24 mouse cellular contexts compared by ENCODE assay signal in genomic region chrX:53255195-53255594, GRCm38 (mm10). TPM values are rescaled to one million over a fixed set of nuclear protein-coding genes. Genes with fewer than 3 reads are reported as not detected.
DNase-seq lines count a peak whose midpoint lies in the region; ATAC-seq and TF ChIP-seq lines count a peak whose summit lies in the region.
"Had no signal": no experiment of that assay in that cellular context is flagged by ENCODE, and none has a peak within 500 bp of the region (broad histone marks: within the 10 kb centered on the region; RNA-seq: fewer than 3 reads in every experiment).

No protein-coding gene starts in this region.

- no peak overlapping the region for H3K4me3 ChIP-seq in heart, adult 2 months
- no peak overlapping the region for H3K4me3 ChIP-seq in liver, adult 2 months (ENCODE audit: insufficient read depth, low read depth, low read length)
- H3K4me3 ChIP-seq in liver, embryonic 12.5 days: no peak overlapping the region
- no peak overlapping the region for H3K4me3 ChIP-seq in E14TG2a.4 (replicated peaks; ENCODE audit: low read length)
- H3K4me3 ChIP-seq: embryonic facial prominence, embryonic 15.5 days; heart, embryonic 13.5 days; hindbrain, embryonic 10.5 days; midbrain, embryonic 13.5 days; neural tube, embryonic 12.5 days had no signal

- no peak overlapping the region for H3K4me2 ChIP-seq in liver, embryonic 12.5 days
- H3K4me2 ChIP-seq: embryonic facial prominence, embryonic 15.5 days; heart, embryonic 13.5 days; midbrain, embryonic 13.5 days; neural tube, embryonic 12.5 days had no signal

- no peak for TF ChIP-seq EP300 in heart, adult 2 months (IDR thresholded peaks at IDR 0.05; ENCODE audit: insufficient read depth, low read depth, low read length)

- peak; percentile 81 for TF ChIP-seq CTCF in heart, adult 2 months (IDR thresholded peaks at IDR 0.05)
- no peak for TF ChIP-seq CTCF in liver, adult 2 months (IDR thresholded peaks at IDR 0.05; ENCODE audit: low read depth, low read length)
- peak; percentile 38 for TF ChIP-seq CTCF in E14TG2a.4 (conservative IDR thresholded peaks at IDR 0.05; ENCODE audit: low read length)

- H3K79me2 ChIP-seq in heart, adult 2 months (replicated peaks; ENCODE audit: control insufficient read depth, insufficient read depth, low read length): no peaks in the 10 kb centered on the region
- no peaks in the 10 kb centered on the region for H3K79me2 ChIP-seq in liver, adult 2 months (ENCODE audit: control insufficient read depth, insufficient read depth, low read length)

- H3K36me3 ChIP-seq in heart, adult 2 months (ENCODE audit: control insufficient read depth, insufficient read depth, low read length): no peaks in the 10 kb centered on the region
- no peaks in the 10 kb centered on the region for H3K36me3 ChIP-seq in liver, adult 2 months (ENCODE audit: control insufficient read depth, insufficient read depth, low read length)
- peaks cover 14% of the 10 kb centered on the region for H3K36me3 ChIP-seq in liver, embryonic 12.5 days
- peaks cover 56% of the 10 kb centered on the region for H3K36me3 ChIP-seq in E14TG2a.4 (ENCODE audit: insufficient read depth, low read length)
- H3K36me3 ChIP-seq: embryonic facial prominence, embryonic 15.5 days; midbrain, embryonic 13.5 days; neural tube, embryonic 12.5 days had no signal

- H3K27ac ChIP-seq in heart, adult 2 months: no peak overlapping the region
- no peak overlapping the region for H3K27ac ChIP-seq in liver, adult 2 months (replicated peaks; ENCODE audit: insufficient read depth, low read depth, low read length)
- H3K27ac ChIP-seq in liver, embryonic 12.5 days: no peak overlapping the region
- H3K27ac ChIP-seq: embryonic facial prominence, embryonic 15.5 days; heart, embryonic 13.5 days; hindbrain, embryonic 10.5 days; midbrain, embryonic 13.5 days; neural tube, embryonic 12.5 days had no signal

- no peak overlapping the region for H3K9ac ChIP-seq in heart, adult 2 months (ENCODE audit: low read depth, low read length)
- no peak overlapping the region for H3K9ac ChIP-seq in liver, adult 2 months (ENCODE audit: low read depth, low read length)
- H3K9ac ChIP-seq in liver, embryonic 12.5 days: no peak overlapping the region
- H3K9ac ChIP-seq: embryonic facial prominence, embryonic 15.5 days; heart, embryonic 13.5 days; midbrain, embryonic 13.5 days; neural tube, embryonic 12.5 days had no signal

- ATAC-seq in liver, embryonic 12.5 days: no peak
- no peak for ATAC-seq in erythroblast, adult 5-6 weeks (replicated peaks; ENCODE audit: low FRiP score, poor library complexity, severe bottlenecking)
- ATAC-seq: forebrain, embryonic 16.5 days; midbrain, embryonic 13.5 days had no signal

- no peak for DNase-seq in heart, adult 2 months
- DNase-seq in heart, adult 8-10 months (ENCODE audit: low spot score): no peak
- peak; percentile 3 for DNase-seq in liver, adult 2 months (ENCODE audit: extremely low read depth, low read depth, low spot score)
- peak; percentile 56 for DNase-seq in 3T3-L1 (ENCODE audit: low read depth, low spot score)
- no peak for DNase-seq in left cerebral cortex, postnatal 36 days (ENCODE audit: low spot score in 2 of 2)
- DNase-seq: adrenal gland, postnatal 14 days; cerebellum, postnatal 14 days; gastrocnemius, postnatal 14 days; kidney, adult 11 months; thymus, postnatal 36 days had no signal

- intact Hi-C loops in heart, adult 2 months (cut with DNase I): loop anchor here (5.0 kb wide), 2 partner anchors 233 to 248 kb away; no protein-coding TSS in a partner anchor
- intact Hi-C loops in left cerebral cortex, postnatal 36 days (cut with DNase I): loop anchor here (5.0 kb wide), 1 partner anchor 248 kb away; no protein-coding TSS in a partner anchor

- H3K27me3 ChIP-seq in heart, adult 2 months (ENCODE audit: control insufficient read depth, insufficient read depth, low read length): no peaks in the 10 kb centered on the region
- no peaks in the 10 kb centered on the region for H3K27me3 ChIP-seq in liver, adult 2 months (ENCODE audit: control insufficient read depth, insufficient read depth, low read length)
- H3K27me3 ChIP-seq in liver, embryonic 12.5 days (replicated peaks): no peaks in the 10 kb centered on the region
- no peaks in the 10 kb centered on the region for H3K27me3 ChIP-seq in E14TG2a.4 (ENCODE audit: insufficient read depth, low read length)
- H3K27me3 ChIP-seq: embryonic facial prominence, embryonic 15.5 days; heart, embryonic 13.5 days; midbrain, embryonic 13.5 days; neural tube, embryonic 12.5 days had no signal

- no peaks in the 10 kb centered on the region for H3K9me3 ChIP-seq in liver, embryonic 12.5 days (replicated peaks)
- H3K9me3 ChIP-seq in E14TG2a.4 (ENCODE audit: low read length): no peaks in the 10 kb centered on the region
- H3K9me3 ChIP-seq: embryonic facial prominence, embryonic 15.5 days; heart, embryonic 13.5 days; hindbrain, embryonic 10.5 days; midbrain, embryonic 13.5 days; neural tube, embryonic 12.5 days had no signal

- no peaks in the 10 kb centered on the region for H3K4me1 ChIP-seq in heart, adult 2 months (ENCODE audit: control insufficient read depth, insufficient read depth, low read length)
- no peaks in the 10 kb centered on the region for H3K4me1 ChIP-seq in liver, adult 2 months (ENCODE audit: control insufficient read depth, insufficient read depth, low read length)
- no peaks in the 10 kb centered on the region for H3K4me1 ChIP-seq in liver, embryonic 12.5 days
- H3K4me1 ChIP-seq in E14TG2a.4 (replicated peaks; ENCODE audit: low read depth, low read length): no peaks in the 10 kb centered on the region
- H3K4me1 ChIP-seq: embryonic facial prominence, embryonic 15.5 days; hindbrain, embryonic 10.5 days; midbrain, embryonic 13.5 days; neural tube, embryonic 12.5 days had no signal

- TF ChIP-seq POLR2A in heart, adult 2 months (IDR thresholded peaks at IDR 0.05; ENCODE audit: insufficient read depth, low read depth, low read length): no peak
- no peak for TF ChIP-seq POLR2A in liver, adult 2 months (IDR thresholded peaks at IDR 0.05; ENCODE audit: extremely low read depth, insufficient read depth, low read length)

RNA-seq across cellular contexts. Expression of gene Fam122b, which starts 14.4 kb away (rescaled TPM):
- 1 to 10 TPM; 2.2 to 4.3 TPM for total RNA-seq in heart, adult 2 months (2021)
- polyA plus RNA-seq in heart, adult 2 months (2012; rRNA removed): 1.6 and 3.5 TPM in 2 replicates
- 1 to 10 TPM; 1.9 to 4.8 (median 3.3) TPM for total RNA-seq in heart, adult 8-10 months (2022)
- 1.2 and 1.5 TPM in 2 replicates for total RNA-seq in liver, adult 2 months (2014; rRNA removed)
- polyA plus RNA-seq in liver, adult 2 months (2012; rRNA removed): 1.0 and 1.6 TPM in 2 replicates
- polyA plus RNA-seq in liver, embryonic 12.5 days (2016; fragmentation: Nextera tagmentation; extraction: Ambion mirVana): 6.7 and 7.9 TPM in 2 replicates
- total RNA-seq in erythroblast, adult 5-6 weeks (2015; ENCODE audit: low replicate concordance): 6.5 and 9.0 TPM in 2 replicates
- 2.9 and 3.0 TPM in 2 replicates for total RNA-seq in erythroblast, adult 5-6 weeks (2017; ENCODE audit: low replicate concordance)
- total RNA-seq in left cerebral cortex, postnatal 36 days (2021): 1 to 10 TPM; 2.8 to 4.1 TPM

RNA-seq across cellular contexts. Expression of gene Plac1, which starts 15.3 kb away (rescaled TPM):
- not detected for total RNA-seq in heart, adult 2 months (2021)
- polyA plus RNA-seq in heart, adult 2 months (2012; rRNA removed): 0.38 TPM in 1 of 2 replicates, not detected in the other
- not detected for total RNA-seq in heart, adult 8-10 months (2022)
- total RNA-seq in liver, adult 2 months (2014; rRNA removed): not detected in 2 replicates
- not detected in 2 replicates for polyA plus RNA-seq in liver, adult 2 months (2012; rRNA removed)
- 2.7 and 3.0 TPM in 2 replicates for polyA plus RNA-seq in liver, embryonic 12.5 days (2016; fragmentation: Nextera tagmentation; extraction: Ambion mirVana)
- not detected in 2 replicates for total RNA-seq in erythroblast, adult 5-6 weeks (2015; ENCODE audit: low replicate concordance)
- 0.26 TPM in 1 of 2 replicates, not detected in the other for total RNA-seq in erythroblast, adult 5-6 weeks (2017; ENCODE audit: low replicate concordance)
- total RNA-seq in left cerebral cortex, postnatal 36 days (2021): not detected
- total RNA-seq: adrenal gland, postnatal 14 days; gastrocnemius, postnatal 14 days; layer of hippocampus, adult 8-10 months; left cerebral cortex, postnatal 25 days had no signal
- polyA plus RNA-seq: forebrain, embryonic 16.5 days; small intestine, adult 2 months had no signal

RNA-seq across cellular contexts. Expression of gene Fam122c, which starts 18.0 kb away (rescaled TPM):
- total RNA-seq in heart, adult 2 months (2021): not detected
- not detected in 2 replicates for polyA plus RNA-seq in heart, adult 2 months (2012; rRNA removed)
- not detected for total RNA-seq in heart, adult 8-10 months (2022)
- total RNA-seq in liver, adult 2 months (2014; rRNA removed): not detected in 2 replicates
- not detected in 2 replicates for polyA plus RNA-seq in liver, adult 2 months (2012; rRNA removed)
- not detected in 2 replicates for polyA plus RNA-seq in liver, embryonic 12.5 days (2016; fragmentation: Nextera tagmentation; extraction: Ambion mirVana)
- total RNA-seq in erythroblast, adult 5-6 weeks (2015; ENCODE audit: low replicate concordance): not detected in 2 replicates
- total RNA-seq in erythroblast, adult 5-6 weeks (2017; ENCODE audit: low replicate concordance): not detected in 2 replicates
- total RNA-seq in left cerebral cortex, postnatal 36 days (2021): not detected
- total RNA-seq: adrenal gland, postnatal 14 days; gastrocnemius, postnatal 14 days; layer of hippocampus, adult 8-10 months; left cerebral cortex, postnatal 25 days had no signal
- polyA plus RNA-seq: embryonic facial prominence, embryonic 15.5 days; forebrain, embryonic 16.5 days; heart, embryonic 13.5 days; hindbrain, embryonic 10.5 days; lung, embryonic 16.5 days; midbrain, embryonic 13.5 days; neural tube, embryonic 12.5 days; small intestine, adult 2 months; stomach, embryonic 16.5 days had no signal

Comparison
In these comparisons a context has a peak if more than half of its experiments do, and no peak if none do; other contexts are left out.
1. DNase-seq: peak in liver, adult 2 months (single experiment) and 3T3-L1 (single experiment); none in heart, adult 2 months (0 of 2), heart, adult 8-10 months (single experiment) and left cerebral cortex, postnatal 36 days (0 of 2).